Mouse (Mus musculus) thymus, postnatal 25 days (tissue): ENCODE data around the gene Enpp6.
"Not testable (repeated sequence)": the region's sequence is repeated elsewhere in the genome, so short reads cannot be mapped to it uniquely, and the experiment has no call there.

Experiments used
- DNase-seq: peaks from one replicate; pipeline ENCODE4 v3.0.0; 2022

Gene Enpp6

GRCm38 (mm10) chr8:46995931-46996664, 9.4 kb downstream of the Enpp6 start:
- no peak for DNase-seq

GRCm38 (mm10) chr8:47005676-47006075, 19.0 kb downstream of the Enpp6 start:
- DNase-seq, result no peak

DNA sequence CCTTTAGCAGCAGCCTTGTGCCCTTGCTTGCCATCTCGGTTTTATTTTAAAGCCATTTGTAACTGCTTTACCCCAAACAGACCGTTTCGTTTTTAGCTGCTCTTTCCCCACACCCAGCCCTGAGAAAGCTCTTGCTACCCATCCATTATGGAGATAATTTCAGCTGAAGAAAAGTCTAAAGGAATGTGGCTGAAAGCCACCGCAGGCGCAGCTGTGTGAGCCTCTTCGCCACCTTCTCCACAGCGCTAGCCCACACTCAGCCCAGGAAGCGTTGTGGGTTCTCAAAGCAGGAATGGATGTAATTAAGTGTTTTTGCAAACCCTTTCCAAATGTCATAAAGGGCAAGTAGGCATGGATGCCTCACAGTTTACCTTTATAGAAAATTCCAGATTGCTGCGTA, 20.1 kb downstream of the Enpp6 start:
- peak; percentile 8 for DNase-seq

GRCm38 (mm10) chr8:47008220-47008773, 21.6 kb downstream of the Enpp6 start:
- DNase-seq, result no peak

GRCm38 (mm10) chr8:47016268-47016946, 29.7 kb downstream of the Enpp6 start:
- peak; percentile 50 for DNase-seq

GRCm38 (mm10) chr8:47021135-47021555, 34.5 kb downstream of the Enpp6 start:
- DNase-seq, result no peak

GRCm38 (mm10) chr8:47024612-47025011, 37.9 kb downstream of the Enpp6 start:
- no peak for DNase-seq

DNA sequence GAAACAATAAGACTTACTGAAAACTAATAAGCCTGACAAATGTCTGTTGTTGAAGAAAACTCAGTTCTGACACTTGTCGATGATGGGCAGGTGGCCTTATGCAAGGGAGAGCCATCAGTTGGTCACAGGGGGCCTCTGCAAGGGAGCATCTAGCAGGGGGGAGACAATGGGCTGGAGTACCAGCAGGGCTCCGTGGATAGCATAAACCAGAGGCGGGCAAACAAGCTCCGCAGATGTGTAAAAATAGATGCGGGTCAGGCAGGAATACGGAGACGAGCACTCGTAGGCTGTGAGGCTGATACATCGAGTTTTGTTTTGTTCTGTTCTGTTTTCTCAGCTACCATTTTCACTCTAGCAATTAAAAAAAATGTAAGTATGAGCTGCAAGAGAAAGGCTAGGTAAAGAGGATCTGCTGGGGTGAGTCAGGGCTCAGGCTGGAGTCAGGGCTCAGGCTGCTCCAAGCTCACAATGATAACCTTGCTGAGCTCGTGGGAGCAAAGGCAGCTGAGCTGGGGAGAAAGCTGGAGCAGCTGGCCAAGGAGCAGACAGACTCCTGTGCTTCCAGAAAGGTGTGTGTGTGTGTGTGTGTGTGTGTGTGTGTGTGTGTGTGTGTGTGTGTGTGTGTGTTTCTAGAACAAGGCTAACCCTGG, 40.3 kb downstream of the Enpp6 start:
- no peak for DNase-seq

DNA sequence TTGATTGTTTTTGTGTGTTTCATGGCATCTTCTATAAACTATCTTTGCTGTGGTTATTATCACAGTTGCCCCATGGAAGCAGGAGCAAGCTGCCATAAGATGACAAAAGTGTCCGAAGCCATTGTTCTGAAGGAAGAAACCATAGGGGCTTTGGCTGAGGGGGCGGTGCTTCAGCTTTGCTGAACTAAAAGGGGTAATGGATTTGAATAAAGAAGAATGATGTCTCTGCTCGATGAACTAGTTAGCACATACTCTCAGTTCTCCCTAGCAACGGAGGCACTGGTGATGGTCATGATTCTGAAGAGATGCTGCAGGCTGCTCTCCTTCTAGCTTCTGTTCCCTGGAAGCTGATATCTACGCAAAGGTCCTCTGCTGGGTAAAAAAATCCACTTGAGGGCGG, 41.8 kb downstream of the Enpp6 start:
- DNase-seq, result no peak

- DNase-seq, result no peak
These were observed 43.6 kb downstream of the Enpp6 start for GRCm38 (mm10) chr8:47030321-47030720.

DNA sequence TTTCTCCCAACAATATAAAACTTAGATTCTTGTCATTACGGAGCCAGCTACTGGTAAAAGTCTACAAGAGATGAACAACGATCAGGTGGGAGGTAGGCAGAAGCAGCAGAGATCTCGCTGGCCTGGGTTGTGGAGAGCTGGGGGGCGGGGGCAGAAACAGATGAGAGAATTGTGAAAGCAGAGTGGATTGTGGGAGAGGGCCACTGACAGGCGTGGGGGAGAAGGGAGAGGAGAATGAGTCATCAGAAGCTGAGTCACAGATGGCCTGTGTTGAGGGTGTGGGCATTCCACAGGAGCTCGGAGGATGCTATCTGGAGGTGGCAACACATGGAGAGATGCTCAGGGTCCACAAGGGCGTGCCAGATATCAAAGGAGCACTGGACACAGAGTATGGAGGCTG, 45.4 kb downstream of the Enpp6 start:
- no peak for DNase-seq

- DNase-seq, result no peak
These were observed 47.3 kb downstream of the Enpp6 start for GRCm38 (mm10) chr8:47033976-47034375.

GRCm38 (mm10) chr8:47036501-47036900, 49.8 kb downstream of the Enpp6 start:
- no peak for DNase-seq

DNA sequence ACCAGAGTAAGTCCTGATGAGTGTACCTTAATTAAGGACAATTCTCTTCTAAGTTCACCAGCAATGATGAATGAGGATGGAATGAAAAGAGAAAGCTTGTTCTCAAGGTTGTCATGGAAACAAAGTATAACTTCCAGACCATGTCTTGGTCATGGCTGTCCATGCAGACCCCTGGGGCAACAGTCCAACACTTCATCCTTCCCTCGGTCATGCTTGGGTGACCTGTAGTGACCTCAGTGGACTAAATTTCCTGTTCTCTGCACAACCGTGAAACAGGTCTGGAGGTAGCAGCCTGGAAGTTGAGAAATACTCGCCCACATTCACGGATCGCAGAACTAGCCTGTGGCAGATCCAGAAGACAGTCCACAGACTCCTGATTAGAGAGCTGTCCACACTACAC, 50.7 kb downstream of the Enpp6 start:
- DNase-seq, result no peak

DNA sequence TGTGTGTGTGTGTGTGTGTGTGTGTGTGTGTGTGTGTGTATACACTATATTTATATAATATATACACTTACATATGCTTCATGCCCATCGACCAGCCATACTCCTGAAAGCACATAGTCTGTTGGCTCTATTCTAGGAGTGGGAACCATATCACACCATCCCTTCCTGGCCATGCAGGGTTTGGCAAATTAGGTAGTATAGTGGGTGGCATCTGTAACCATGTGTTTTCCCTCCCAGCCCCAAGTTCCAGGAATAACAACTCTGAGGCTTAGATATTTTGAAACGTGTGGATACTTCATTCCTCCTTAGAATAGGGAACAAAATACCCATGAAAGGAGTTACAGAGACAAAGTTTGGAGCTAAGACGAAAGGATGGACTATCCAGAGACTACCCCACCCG, 53.5 kb downstream of the Enpp6 start:
- DNase-seq, result not testable (repeated sequence)

DNA sequence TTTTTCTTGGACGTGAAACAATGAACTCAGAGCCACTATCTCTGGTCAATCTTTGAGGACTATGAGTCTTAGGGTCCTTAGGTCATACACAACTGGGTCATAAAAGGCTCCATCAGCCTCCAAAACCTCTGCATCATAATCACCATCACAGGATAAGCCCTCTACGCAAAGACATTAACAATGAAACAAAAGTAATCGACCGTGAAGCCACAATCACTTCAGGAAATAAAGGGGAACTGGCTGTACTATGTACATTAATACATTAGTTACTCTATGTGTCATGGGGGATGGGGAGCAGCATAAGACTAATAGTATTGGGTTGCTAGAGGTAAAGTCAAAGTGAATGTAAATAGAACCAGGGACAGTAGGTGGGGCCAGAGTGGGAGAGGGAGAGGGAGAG, 59.7 kb downstream of the Enpp6 start:
- DNase-seq, result no peak

- no peak for DNase-seq
These were observed 60.5 kb downstream of the Enpp6 start for GRCm38 (mm10) chr8:47047146-47047545.

DNA sequence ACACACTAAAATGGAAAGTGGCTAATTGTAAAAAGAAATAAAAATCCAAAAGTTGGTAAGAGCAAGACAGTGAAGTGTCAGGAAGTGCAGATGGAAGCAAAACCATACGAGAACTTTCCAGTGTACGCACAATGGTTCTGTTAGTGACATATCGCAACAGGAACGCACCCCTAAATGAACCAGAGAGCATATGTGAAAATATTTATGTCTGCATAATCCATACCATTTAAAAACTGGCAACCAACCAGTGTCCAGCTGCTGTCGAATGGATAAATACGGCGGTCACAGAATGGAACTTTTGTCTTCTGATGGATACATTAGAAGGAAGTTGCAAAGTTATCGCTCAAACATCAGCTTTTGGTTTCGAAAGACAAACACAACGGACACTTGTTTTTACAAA, 61.9 kb downstream of the Enpp6 start:
- DNase-seq, result no peak

DNA sequence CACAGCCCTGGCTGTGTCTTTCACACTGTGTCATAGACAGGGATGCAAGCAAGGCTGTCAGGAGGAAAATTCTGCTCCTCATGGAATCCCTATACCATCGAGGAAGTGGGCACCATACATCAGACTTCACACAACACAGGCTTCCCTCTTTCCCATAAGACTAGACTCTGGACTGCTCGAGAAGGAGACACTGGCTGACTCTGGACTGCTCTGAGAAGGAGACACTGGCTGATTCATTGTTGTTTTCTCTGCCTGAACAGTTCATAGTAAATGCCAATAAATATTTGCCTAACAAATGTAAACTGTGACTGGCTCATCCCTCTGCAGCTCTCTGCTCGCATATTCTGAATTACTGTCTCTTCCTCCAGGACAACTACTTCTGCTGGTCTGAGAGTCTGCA, 66.0 kb downstream of the Enpp6 start:
- no peak for DNase-seq

DNA sequence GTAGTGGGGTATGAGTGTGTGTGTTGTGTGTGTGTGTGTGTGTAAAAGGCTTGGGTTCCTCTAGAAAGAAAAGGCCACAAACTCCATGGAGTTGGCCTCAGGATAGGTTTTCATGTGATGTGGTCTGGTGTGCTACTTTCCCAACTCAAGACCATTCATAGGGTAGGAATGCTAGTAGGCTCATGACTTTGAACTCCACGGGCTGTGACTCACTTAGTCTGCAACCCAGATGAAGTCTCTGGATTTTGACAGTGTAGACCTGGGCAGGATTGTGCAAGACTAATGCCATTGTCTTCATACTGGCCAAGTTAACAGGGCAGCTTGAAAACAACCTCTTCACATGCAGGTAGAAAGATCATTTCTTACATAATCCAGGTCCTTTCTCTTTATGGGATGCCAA, 69.4 kb downstream of the Enpp6 start:
- DNase-seq, result no peak

- no peak for DNase-seq
These were observed 71.8 kb downstream of the Enpp6 start for GRCm38 (mm10) chr8:47058526-47058925.

DNA sequence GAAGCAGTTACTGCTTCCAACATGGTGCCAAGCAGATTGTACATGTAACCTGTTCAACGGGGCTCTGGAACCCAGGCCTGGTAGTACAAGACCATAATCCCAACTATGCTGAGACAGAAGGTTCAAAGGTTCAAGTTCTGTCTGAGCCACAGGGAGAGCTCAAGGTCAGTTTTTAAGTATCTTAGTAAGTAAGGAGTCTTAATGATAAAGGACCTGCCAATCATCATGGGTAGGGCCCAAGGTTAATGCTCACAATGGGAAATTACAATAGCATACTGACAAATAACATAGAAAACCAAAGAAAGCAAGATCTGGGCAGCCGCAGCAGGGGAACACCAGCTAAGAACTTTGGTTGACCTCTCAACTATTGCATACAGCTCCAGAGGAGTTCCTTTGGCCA, 72.3 kb downstream of the Enpp6 start:
- DNase-seq, result no peak

GRCm38 (mm10) chr8:47061105-47061720, 74.5 kb downstream of the Enpp6 start:
- no peak for DNase-seq
